Mouse (Mus musculus) testis, adult 2 months (tissue): ENCODE measurements around the gene Ylpm1. TPM values are rescaled to one million over a fixed set of nuclear protein-coding genes. Genes with fewer than 3 reads are reported as not detected.
A peak's percentile ranks its signal among the peaks of the same experiment; 100 is the strongest.

Source experiments
- H3K27ac ChIP-seq: fragments of 200-500 bp; 2 replicates; pipeline ENCODE4 v1.5.1; 2012; ENCODE audit warnings: low read depth, low read length; ENCODE audit not compliant: control insufficient read depth, insufficient read depth
- H3K27me3 ChIP-seq: fragments of 200-500 bp; 2 replicates; pipeline ENCODE4 v1.6.1; 2012; ENCODE audit warnings: mild to moderate bottlenecking, low read length, moderate library complexity; ENCODE audit not compliant: control insufficient read depth, insufficient read depth
- H3K36me3 ChIP-seq: fragments of 200-500 bp; 2 replicates; pipeline ENCODE4 v1.6.1; 2012; ENCODE audit warnings: mild to moderate bottlenecking, low read length; ENCODE audit not compliant: control insufficient read depth, insufficient read depth
- H3K4me1 ChIP-seq: fragments of 200-500 bp; 2 replicates; pipeline ENCODE4 v1.6.1; 2012; ENCODE audit warnings: low read length; ENCODE audit not compliant: control insufficient read depth, insufficient read depth
- H3K4me3 ChIP-seq: fragments of 200-500 bp; 2 replicates; pipeline ENCODE4 v1.5.1; 2012; ENCODE audit warnings: low read depth, mild to moderate bottlenecking, low read length, moderate library complexity, mixed read lengths; ENCODE audit not compliant: control insufficient read depth
- CTCF ChIP-seq: fragments of 200-500 bp; IDR thresholded peaks from 2 replicates; pipeline ENCODE4 v1.5.1; 2012; ENCODE audit warnings: low read depth, mild to moderate bottlenecking, inconsistent platforms, low read length, moderate library complexity; ENCODE audit not compliant: control insufficient read depth, insufficient read depth, insufficient replicate concordance
- POLR2A ChIP-seq: fragments of 200-500 bp; IDR thresholded peaks from 2 replicates; pipeline ENCODE4 v1.6.1; 2012; ENCODE audit warnings: low read depth, mild to moderate bottlenecking, inconsistent platforms, low read length, moderate library complexity; ENCODE audit not compliant: control insufficient read depth
- polyA plus RNA-seq: library from polyadenylated mRNA; depleted of rRNA; stranded (reverse); fragments of >200 nt; gene quantifications from 2 replicates; pipeline ENCODE4 v1.2.3, GENCODE M21; 2012

The Ylpm1 gene
- polyA plus RNA-seq, 1 experiment, result 47.1 TPM

DNA sequence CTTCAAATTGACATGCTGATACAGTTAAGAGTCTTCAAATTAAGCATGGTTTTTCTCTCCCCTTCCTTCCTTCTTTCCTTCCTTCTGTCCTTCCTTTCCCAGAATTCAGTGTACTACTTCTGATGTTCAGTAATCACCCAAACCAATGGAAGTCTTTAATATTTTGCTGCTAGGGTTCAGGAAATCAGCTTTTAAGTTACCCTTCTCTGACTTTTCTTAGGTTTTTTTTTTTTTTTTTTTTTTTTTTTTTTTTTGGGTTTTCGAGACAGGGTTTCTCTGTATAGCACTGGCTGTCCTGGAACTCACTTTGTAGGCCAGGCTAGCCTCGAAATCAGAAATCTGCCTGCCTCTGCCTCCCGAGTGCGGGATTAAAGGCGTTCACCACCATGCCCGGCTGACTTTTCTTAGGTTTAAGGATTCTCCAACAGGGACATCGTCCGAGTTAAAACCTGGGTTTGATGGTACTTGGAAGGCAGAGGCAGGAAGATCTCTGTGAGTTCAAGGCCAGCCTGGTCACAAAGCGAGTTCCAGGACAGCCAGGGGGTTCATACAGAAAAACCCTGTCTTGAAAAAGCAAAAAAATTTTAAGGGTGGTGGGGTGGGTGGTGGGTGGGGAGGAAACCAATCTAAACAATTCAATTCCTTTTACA, 884 bp upstream of the Ylpm1 start:
- Histone ChIP-seq H3K4me3 (peak overlapping the region; percentile 82), H3K4me1 (peaks cover 3% of the 10 kb centered on the region; the same call in 1 of the 2 replicates), H3K36me3 (no peaks in the 10 kb centered on the region; the same call in 1 of the 2 replicates), H3K27ac (no peak overlapping the region), H3K27me3 (no peaks in the 10 kb centered on the region)
- no peak for TF ChIP-seq POLR2A
- TF ChIP-seq CTCF, result no peak

DNA sequence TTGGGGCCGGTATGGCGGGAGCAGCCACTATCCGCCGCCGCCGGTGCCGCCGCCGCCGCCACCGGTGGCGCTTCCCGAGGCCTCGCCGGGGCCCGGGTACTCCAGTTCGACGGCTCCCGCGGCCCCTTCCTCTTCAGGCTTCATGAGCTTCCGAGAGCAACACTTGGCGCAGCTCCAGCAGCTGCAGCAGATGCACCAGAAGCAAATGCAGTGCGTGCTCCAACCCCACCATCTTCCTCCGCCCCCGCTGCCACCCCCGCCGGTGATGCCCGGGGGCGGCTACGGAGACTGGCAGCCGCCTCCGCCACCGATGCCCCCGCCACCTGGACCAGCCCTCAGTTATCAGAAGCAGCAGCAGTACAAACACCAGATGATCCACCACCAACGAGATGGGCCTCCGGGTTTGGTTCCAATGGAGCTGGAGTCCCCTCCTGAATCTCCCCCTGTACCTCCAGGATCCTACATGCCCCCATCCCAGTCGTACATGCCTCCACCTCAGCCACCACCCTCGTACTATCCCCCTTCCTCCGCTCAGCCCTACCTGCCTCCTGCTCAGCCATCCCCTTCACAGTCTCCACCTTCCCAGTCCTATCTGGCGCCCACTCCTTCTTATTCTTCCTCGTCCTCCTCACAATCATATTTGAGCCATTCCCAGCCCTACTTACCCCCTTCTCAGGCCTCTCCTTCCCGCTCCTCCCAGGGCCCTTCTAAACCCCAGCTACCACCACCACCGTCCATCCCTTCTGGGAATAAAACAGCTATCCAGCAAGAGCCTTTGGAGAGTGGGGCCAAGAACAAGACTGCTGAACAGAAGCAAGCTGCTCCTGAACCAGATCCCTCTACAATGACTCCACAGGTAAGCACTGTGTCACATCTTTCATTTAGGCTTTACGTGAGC, 629 bp downstream of the Ylpm1 start:
- H3K4me1 ChIP-seq, result peaks cover 3% of the 10 kb centered on the region; the same call in 1 of the 2 replicates
- no peaks in the 10 kb centered on the region; the same call in 1 of the 2 replicates for H3K36me3 ChIP-seq
- H3K27ac ChIP-seq, result peak overlapping the region; percentile 84
- no peaks in the 10 kb centered on the region for H3K27me3 ChIP-seq
- TF ChIP-seq CTCF (no peak), POLR2A (no peak)
- peak overlapping the region; percentile 92 for H3K4me3 ChIP-seq

DNA sequence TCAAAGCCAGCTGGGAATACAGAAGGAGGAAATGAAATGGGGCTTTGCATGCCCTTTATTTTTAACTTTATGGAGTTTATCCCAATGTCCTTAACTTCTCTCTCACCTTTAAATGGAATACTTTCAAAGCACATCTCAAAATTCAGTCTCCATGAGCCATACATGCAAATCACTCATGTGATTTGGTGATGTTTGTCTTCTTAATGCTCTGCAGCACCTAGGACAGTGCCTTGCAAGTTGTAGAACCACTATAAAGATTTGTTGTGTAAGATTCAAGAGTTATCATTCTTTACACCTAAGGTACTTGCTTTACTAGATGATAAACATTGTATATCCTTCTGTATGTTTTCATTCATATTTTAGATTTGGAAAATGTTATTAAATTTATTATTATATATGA, 2.9 kb downstream of the Ylpm1 start:
- H3K36me3 ChIP-seq, result no peaks in the 10 kb centered on the region; the same call in 1 of the 2 replicates
- no peak for TF ChIP-seq POLR2A
- no peak for TF ChIP-seq CTCF
- peak overlapping the region; percentile 60 for H3K4me3 ChIP-seq

DNA sequence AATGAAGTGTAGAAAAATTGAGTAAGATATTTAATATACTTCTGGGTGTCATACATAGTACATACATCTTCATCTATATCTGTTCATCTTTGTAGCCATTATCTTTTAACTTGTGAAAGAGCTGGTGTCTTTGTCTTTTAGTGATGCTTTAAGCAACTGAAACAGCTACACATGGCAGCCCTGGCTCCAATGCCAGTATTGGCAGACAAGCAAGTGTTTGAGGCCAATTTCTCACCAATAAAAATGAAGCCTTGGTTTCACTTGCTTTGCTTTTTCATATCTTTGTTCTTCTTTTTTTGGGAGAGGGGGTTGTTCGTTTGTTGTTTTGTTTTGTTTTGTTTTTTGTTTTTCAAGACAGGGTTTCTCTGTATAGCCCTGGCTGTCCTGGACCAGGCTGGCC, 10.1 kb downstream of the Ylpm1 start:
- H3K4me3 ChIP-seq, result no peak overlapping the region
- H3K27me3 ChIP-seq, result no peaks in the 10 kb centered on the region
- H3K4me1 ChIP-seq, result no peaks in the 10 kb centered on the region
- no peaks in the 10 kb centered on the region for H3K36me3 ChIP-seq
- no peak for TF ChIP-seq POLR2A
- TF ChIP-seq CTCF, result no peak
- no peak overlapping the region for H3K27ac ChIP-seq

More for the DNA sequence above, 2.9 kb downstream of the Ylpm1 start:
- no peak overlapping the region for H3K27ac ChIP-seq
- peaks cover 3% of the 10 kb centered on the region; the same call in 1 of the 2 replicates for H3K4me1 ChIP-seq
- no peaks in the 10 kb centered on the region for H3K27me3 ChIP-seq

DNA sequence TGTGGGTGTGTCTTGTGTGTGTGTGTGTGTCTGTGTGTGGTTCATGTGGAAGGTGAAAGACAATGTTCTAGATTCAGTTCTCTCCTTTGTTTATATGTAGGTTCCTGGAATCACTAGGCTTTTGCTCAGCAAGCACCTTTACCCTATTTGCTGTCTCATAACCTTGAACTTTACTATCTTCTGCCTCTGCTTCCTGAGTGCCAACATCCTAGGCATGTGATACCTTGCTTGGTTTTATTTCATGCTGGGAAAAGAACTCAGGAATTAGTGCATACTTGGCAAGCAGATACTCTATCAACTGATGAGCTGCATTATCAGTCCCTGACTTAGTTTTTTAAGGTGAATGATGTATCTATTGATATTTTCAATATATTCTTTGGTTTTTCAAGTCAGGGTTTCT, 10.9 kb downstream of the Ylpm1 start:
- no peak overlapping the region for H3K4me3 ChIP-seq
- no peaks in the 10 kb centered on the region for H3K36me3 ChIP-seq
- no peaks in the 10 kb centered on the region for H3K4me1 ChIP-seq
- H3K27ac ChIP-seq, result no peak overlapping the region
- H3K27me3 ChIP-seq, result no peaks in the 10 kb centered on the region
- TF ChIP-seq POLR2A (no peak), CTCF (no peak)

DNA sequence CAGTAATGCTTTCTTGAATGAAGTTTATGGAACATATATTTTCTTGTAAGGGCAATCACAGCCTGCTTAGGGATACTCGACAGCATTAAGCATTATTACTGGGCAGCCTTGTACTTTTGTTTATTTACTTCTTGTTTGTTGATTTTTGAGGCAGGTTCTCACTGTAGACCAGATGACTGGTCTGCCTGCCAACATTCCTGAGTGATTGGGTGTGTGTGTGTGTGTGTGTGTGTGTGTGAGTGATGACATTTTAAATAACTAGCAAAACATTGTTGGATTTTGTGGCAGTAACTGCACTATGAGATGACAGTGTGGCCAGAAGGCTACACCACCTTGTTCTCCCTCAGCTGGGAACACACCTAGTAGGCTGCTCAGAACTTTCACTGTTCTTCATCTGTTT, 13.7 kb downstream of the Ylpm1 start:
- H3K4me1 ChIP-seq, result no peaks in the 10 kb centered on the region
- H3K4me3 ChIP-seq, result no peak overlapping the region
- no peaks in the 10 kb centered on the region for H3K27me3 ChIP-seq
- H3K27ac ChIP-seq, result no peak overlapping the region
- TF ChIP-seq CTCF, result no peak
- no peak for TF ChIP-seq POLR2A
- no peaks in the 10 kb centered on the region; the same call in none of the 2 replicates for H3K36me3 ChIP-seq

DNA sequence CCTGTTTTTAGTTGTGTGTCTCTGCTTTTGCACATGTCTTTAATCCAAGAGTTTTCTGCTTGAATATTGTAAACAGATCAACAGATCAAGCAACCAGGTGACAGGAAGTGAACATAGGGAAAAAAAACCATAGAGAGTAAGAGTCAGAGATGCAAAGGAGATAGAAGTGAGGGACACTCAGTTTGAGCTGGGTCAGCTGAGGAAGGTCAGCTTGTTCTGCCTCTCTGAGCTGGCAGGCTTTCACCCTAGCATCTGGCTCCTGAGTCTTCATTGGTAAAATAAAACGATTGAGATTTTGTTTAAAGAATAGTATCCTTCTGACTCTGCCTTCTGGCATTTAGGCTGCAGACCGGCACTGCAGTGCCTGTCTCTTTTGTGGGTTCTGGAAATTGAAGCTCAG, 14.4 kb downstream of the Ylpm1 start:
- Histone ChIP-seq H3K27ac (no peak overlapping the region), H3K4me1 (no peaks in the 10 kb centered on the region), H3K4me3 (no peak overlapping the region), H3K27me3 (no peaks in the 10 kb centered on the region), H3K36me3 (no peaks in the 10 kb centered on the region; the same call in none of the 2 replicates)
- no peak for TF ChIP-seq CTCF
- TF ChIP-seq POLR2A, result no peak
